Mouse (Mus musculus) midbrain, embryonic 15.5 days (tissue): Measurements from ENCODE around the gene Inpp5e. TPM values are rescaled to one million over a fixed set of nuclear protein-coding genes. Genes with fewer than 3 reads are reported as not detected.

ENCODE experiments used
- ATAC-seq: fragments of 200-750 bp; cut with Nextera tagmentation; replicated peaks from 2 replicates; pipeline ENCODE4 v1.8.0; 2017; ENCODE audit warnings: moderate TSS enrichment
- H3K27ac ChIP-seq: fragments of 300-500 bp; sonication (generic); 2 replicates; pipeline ENCODE4 v1.5.1; 2015; ENCODE audit warnings: mild to moderate bottlenecking, inconsistent platforms
- H3K27me3 ChIP-seq: fragments of 300-500 bp; sonication (generic); replicated peaks from 2 replicates; pipeline ENCODE4 v1.6.1; 2015; ENCODE audit warnings: inconsistent platforms
- H3K36me3 ChIP-seq: fragments of 300-500 bp; sonication (generic); replicated peaks from 2 replicates; pipeline ENCODE4 v1.6.1; 2015; ENCODE audit warnings: inconsistent platforms
- H3K4me1 ChIP-seq: fragments of 300-500 bp; sonication (generic); 2 replicates; pipeline ENCODE4 v1.6.1; 2015; ENCODE audit warnings: inconsistent platforms
- H3K4me2 ChIP-seq: fragments of 300-500 bp; sonication (generic); 2 replicates; pipeline ENCODE4 v1.6.1; 2015; ENCODE audit warnings: inconsistent platforms, mild to moderate bottlenecking, moderate library complexity
- H3K4me3 ChIP-seq: fragments of 300-500 bp; sonication (generic); 2 replicates; pipeline ENCODE4 v1.5.1; 2015; ENCODE audit warnings: mild to moderate bottlenecking, inconsistent platforms
- H3K9ac ChIP-seq: fragments of 300-500 bp; sonication (generic); 2 replicates; pipeline ENCODE4 v1.6.1; 2015; ENCODE audit warnings: mild to moderate bottlenecking, inconsistent platforms
- H3K9me3 ChIP-seq: fragments of 300-500 bp; sonication (generic); 2 replicates; pipeline ENCODE4 v1.6.1; 2016; ENCODE audit warnings: inconsistent platforms
- WGBS: fragments of 180-500 bp; shearing (Covaris S2); methylation state at CpG from one replicate; pipeline ENCODE4 v1.1.7; 2015; ENCODE audit warnings: mixed read lengths; 5-methylcytosine and 5-hydroxymethylcytosine counted together
- polyA plus RNA-seq: library from polyadenylated mRNA; unstranded; fragments of >200 nt; fragmentation: Nextera tagmentation; extraction: Ambion mirVana; gene quantifications from 2 replicates; pipeline ENCODE4 v1.2.1, GENCODE M21; 2015

Inpp5e gene
- polyA plus RNA-seq, 1 experiment from 2014 or later, result 28.6 TPM

DNA sequence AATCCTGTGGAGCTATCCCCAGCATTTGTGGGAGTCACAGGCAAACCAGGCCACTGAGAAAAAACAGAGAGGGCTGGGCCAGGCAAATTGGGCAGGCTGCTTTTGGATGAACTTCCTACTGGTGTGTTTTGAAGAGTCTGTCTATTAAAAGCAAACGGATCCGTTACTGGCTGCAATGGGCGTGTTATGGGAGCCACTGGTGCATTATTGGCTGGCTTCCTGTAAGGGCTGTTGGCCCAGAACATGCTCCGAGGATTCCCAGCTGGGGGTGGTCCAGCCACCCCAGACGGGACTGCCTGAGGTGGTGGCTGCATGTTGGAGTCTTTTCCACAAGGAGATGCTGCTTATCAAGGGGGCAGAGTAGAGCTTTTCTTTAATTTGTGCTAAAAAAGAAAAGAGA is 32.7 kb upstream of the Inpp5e start:
- Histone ChIP-seq H3K27ac (no peak overlapping the region), H3K4me1 (peaks cover 35% of the 10 kb centered on the region), H3K4me2 (no peak overlapping the region), H3K36me3 (peaks cover 22% of the 10 kb centered on the region), H3K4me3 (no peak overlapping the region), H3K9me3 (no peaks in the 10 kb centered on the region), H3K9ac (no peak overlapping the region), H3K27me3 (no peaks in the 10 kb centered on the region)
- WGBS, result 76% methylated on average over 5 of the region's 5 CpGs
- no peak for ATAC-seq

DNA sequence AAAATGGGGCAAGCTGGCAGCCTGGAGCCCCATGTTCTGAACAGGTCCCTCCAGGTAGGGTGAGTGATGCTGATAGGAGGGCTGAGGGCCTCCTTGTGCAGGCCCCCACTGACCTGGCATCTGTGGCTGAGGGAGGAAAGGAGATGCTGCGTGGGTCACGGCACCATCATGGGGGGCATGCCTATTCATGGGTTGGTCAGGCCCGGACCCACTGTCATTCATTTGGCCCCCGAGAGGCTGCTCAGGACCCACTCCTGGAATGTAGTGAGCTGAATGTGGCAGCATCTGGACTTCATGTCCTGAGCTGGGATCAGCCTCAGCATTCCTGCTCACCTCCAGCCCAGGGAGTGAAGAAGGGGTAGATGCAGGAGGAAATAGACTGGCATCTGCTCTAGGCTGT is 32.3 kb upstream of the Inpp5e start:
- Histone ChIP-seq H3K4me3 (no peak overlapping the region), H3K9ac (no peak overlapping the region), H3K4me2 (no peak overlapping the region), H3K27ac (no peak overlapping the region), H3K27me3 (no peaks in the 10 kb centered on the region), H3K36me3 (peaks cover 22% of the 10 kb centered on the region), H3K4me1 (peaks cover 31% of the 10 kb centered on the region), H3K9me3 (no peaks in the 10 kb centered on the region)
- no peak for ATAC-seq
- 97% methylated on average over 4 of the region's 4 CpGs for WGBS

DNA sequence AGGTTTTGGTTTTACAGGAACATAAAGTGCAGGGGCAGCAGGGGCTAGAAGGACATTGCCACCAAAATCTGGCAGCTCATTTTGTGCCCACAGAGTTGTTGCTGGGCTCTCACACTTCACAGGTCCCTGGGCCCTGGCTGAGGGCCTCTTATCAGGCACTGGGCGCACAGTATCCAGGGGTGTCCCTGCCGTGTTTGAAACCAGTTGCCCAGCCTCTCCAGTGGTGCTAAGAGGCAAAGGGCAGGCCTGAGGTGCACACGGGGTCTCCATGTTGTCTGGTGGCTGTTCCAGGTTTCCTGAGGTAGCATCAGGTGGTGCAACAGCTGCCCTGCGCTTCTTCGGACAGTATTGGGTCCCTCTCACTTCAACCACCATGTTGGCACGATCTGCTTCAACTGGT is 30.7 kb upstream of the Inpp5e start:
- 96% methylated on average over 6 of the region's 6 CpGs for WGBS
- H3K4me1 ChIP-seq, result peaks cover 29% of the 10 kb centered on the region
- H3K4me3 ChIP-seq, result no peak overlapping the region
- H3K27me3 ChIP-seq, result no peaks in the 10 kb centered on the region
- H3K27ac ChIP-seq, result no peak overlapping the region
- no peak overlapping the region for H3K4me2 ChIP-seq
- no peaks in the 10 kb centered on the region for H3K9me3 ChIP-seq
- H3K36me3 ChIP-seq, result peaks cover 36% of the 10 kb centered on the region
- no peak for ATAC-seq
- no peak overlapping the region for H3K9ac ChIP-seq

DNA sequence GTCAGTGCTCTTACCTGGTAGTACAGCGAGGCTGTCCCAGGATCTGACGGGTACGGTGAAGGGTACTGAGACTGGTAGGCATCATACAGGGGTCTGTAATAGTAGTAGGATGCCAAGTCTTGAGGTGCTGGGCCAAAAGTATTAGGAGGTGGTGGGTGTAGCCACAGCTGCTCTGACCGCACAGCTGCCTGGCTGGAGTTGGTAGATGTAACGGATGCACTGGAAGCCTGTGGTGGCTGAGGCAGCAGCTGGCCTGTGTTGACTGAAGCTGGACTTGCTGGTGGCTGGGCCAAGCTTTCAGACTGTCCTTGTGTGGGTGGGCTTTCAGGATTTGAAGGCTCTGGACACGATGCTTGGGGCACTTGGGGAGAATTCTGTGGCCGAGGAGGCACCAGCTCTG is 29.4 kb upstream of the Inpp5e start:
- WGBS, result 84% methylated on average over 7 of the region's 7 CpGs

GRCm38 (mm10) chr2:26437221-26437620 is 28.2 kb upstream of the Inpp5e start:
- no peak for ATAC-seq
- H3K36me3 ChIP-seq, result peaks cover 52% of the 10 kb centered on the region

More for the DNA sequence above, 29.4 kb upstream of the Inpp5e start:
- peaks cover 19% of the 10 kb centered on the region for H3K4me1 ChIP-seq
- ATAC-seq, result no peak
- H3K9ac ChIP-seq, result no peak overlapping the region
- no peaks in the 10 kb centered on the region for H3K9me3 ChIP-seq
- peaks cover 44% of the 10 kb centered on the region for H3K36me3 ChIP-seq
- no peak overlapping the region for H3K27ac ChIP-seq
- H3K4me3 ChIP-seq, result no peak overlapping the region
- no peak overlapping the region for H3K4me2 ChIP-seq
- H3K27me3 ChIP-seq, result no peaks in the 10 kb centered on the region

DNA sequence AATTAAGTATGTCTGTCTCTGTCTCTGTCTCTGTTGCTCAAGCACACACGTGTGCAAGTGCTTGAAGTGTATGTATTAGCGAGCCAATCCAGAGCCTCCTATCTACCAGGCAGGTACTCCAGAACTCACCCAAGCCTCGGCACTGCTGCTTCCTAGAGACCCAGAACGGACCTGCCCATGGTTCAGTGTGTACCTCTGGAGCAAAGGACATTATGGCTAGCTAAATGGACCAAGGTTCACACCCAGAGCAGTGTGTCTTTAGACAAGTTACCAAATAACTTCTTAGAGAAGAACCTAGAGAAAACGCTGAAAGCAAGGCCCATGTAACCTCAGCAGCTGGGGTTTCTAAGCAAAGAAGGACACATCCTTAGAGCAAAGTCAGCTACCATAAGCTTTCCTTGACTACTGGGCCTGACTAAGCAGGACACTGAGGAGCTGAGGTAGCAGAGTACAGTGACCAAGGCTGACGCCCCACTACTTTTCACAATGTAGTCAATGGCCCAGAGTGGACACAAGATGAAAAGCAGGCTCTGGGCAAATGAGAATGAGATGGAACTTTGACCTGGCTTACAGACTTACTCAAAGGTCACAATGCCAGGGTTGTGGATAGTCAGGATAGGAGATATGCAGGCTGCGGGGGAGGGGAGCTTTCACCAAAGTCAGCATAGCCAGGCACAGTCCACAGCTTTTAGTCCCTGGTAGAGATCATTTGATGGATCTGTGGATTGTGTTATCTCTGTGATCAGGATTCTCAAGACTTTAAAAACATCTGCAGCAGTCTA is 26.0 kb upstream of the Inpp5e start:
- H3K4me3 ChIP-seq, result no peak overlapping the region
- H3K9me3 ChIP-seq, result no peaks in the 10 kb centered on the region
- 93% methylated on average over 7 of the region's 7 CpGs for WGBS
- no peak overlapping the region for H3K27ac ChIP-seq
- no peak overlapping the region for H3K9ac ChIP-seq
- H3K27me3 ChIP-seq, result no peaks in the 10 kb centered on the region
- H3K36me3 ChIP-seq, result peaks cover 57% of the 10 kb centered on the region
- H3K4me2 ChIP-seq, result no peak overlapping the region
- peaks cover 13% of the 10 kb centered on the region; the same call in 1 of the 2 replicates for H3K4me1 ChIP-seq
- no peak for ATAC-seq

More at GRCm38 (mm10) chr2:26437221-26437620, 28.2 kb upstream of the Inpp5e start:
- H3K4me2 ChIP-seq, result no peak overlapping the region
- WGBS, result 80% methylated on average over 4 of the region's 4 CpGs
- peaks cover 13% of the 10 kb centered on the region; the same call in 1 of the 2 replicates for H3K4me1 ChIP-seq
- no peak overlapping the region for H3K9ac ChIP-seq
- H3K4me3 ChIP-seq, result no peak overlapping the region
- no peaks in the 10 kb centered on the region for H3K9me3 ChIP-seq
- no peaks in the 10 kb centered on the region for H3K27me3 ChIP-seq
- no peak overlapping the region for H3K27ac ChIP-seq

DNA sequence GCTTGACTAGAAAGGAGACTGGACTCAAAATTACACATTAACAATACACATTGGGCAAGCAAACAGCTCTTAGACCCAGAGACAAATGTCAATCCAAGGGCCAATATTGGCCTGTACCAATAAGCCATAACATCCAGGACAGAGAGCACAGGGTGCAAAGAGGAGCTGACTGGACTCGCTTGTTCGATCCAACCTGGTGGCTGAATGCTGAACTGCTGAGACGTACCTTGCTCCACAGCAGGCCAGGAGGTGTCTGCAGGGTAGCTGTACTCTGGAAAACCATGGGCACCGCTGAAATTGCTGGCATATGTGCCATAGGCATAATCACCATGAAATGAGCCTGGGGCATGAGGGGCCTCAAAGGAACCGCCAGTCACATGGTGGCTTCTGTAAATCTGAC is 20.8 kb upstream of the Inpp5e start:
- H3K9me3 ChIP-seq, result no peaks in the 10 kb centered on the region
- H3K36me3 ChIP-seq, result peaks cover 75% of the 10 kb centered on the region
- H3K4me1 ChIP-seq, result no peaks in the 10 kb centered on the region
- H3K4me3 ChIP-seq, result no peak overlapping the region
- ATAC-seq, result no peak
- H3K9ac ChIP-seq, result no peak overlapping the region
- H3K27ac ChIP-seq, result no peak overlapping the region
- no peak overlapping the region for H3K4me2 ChIP-seq
- H3K27me3 ChIP-seq, result no peaks in the 10 kb centered on the region
- 88% methylated on average over 5 of the region's 5 CpGs for WGBS

DNA sequence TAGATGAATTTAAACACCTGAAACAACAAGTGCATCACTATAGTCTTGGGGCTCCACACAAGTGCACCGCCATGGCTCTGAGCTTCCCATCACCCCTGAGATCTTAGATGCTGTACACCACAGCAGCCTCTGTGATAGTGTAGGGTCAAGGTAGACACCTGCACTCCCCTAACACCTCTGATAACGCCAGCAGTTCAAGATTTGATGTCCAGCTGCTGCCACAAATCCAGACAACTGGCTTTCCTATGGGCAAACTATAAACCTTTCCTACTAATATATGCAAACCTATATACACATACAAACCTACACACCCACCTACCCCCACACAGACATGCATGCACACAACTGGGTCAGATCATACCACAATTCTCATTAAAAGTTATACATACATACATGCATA is 15.5 kb upstream of the Inpp5e start:
- no peak for ATAC-seq
- Histone ChIP-seq H3K9me3 (no peaks in the 10 kb centered on the region), H3K27me3 (no peaks in the 10 kb centered on the region), H3K27ac (no peak overlapping the region), H3K4me1 (no peaks in the 10 kb centered on the region), H3K36me3 (peaks cover 83% of the 10 kb centered on the region), H3K4me2 (no peak overlapping the region), H3K9ac (no peak overlapping the region), H3K4me3 (no peak overlapping the region)
- WGBS, result 96% methylated on average over 2 of the region's 2 CpGs

- no peak overlapping the region for H3K4me3 ChIP-seq
- H3K27ac ChIP-seq, result no peak overlapping the region
- WGBS, result 93% methylated on average over 1 of the region's 1 CpGs
- H3K4me2 ChIP-seq, result no peak overlapping the region
- no peak for ATAC-seq
- H3K9me3 ChIP-seq, result no peaks in the 10 kb centered on the region
- H3K27me3 ChIP-seq, result no peaks in the 10 kb centered on the region
- H3K36me3 ChIP-seq, result peaks cover 72% of the 10 kb centered on the region
- no peaks in the 10 kb centered on the region for H3K4me1 ChIP-seq
- H3K9ac ChIP-seq, result no peak overlapping the region
These were observed 14.1 kb upstream of the Inpp5e start for GRCm38 (mm10) chr2:26423086-26423485.

GRCm38 (mm10) chr2:26421969-26422368 is 13.0 kb upstream of the Inpp5e start:
- no peak overlapping the region for H3K27ac ChIP-seq

GRCm38 (mm10) chr2:26418120-26418519 is 9.1 kb upstream of the Inpp5e start:
- ATAC-seq, result no peak
- no peak overlapping the region for H3K27ac ChIP-seq
- 89% methylated on average over 1 of the region's 1 CpGs for WGBS
- H3K9me3 ChIP-seq, result no peaks in the 10 kb centered on the region
- peaks cover 76% of the 10 kb centered on the region for H3K36me3 ChIP-seq
- no peak overlapping the region for H3K9ac ChIP-seq
- no peak overlapping the region for H3K4me3 ChIP-seq
- H3K4me2 ChIP-seq, result no peak overlapping the region
- no peaks in the 10 kb centered on the region for H3K27me3 ChIP-seq
- no peaks in the 10 kb centered on the region for H3K4me1 ChIP-seq

More at GRCm38 (mm10) chr2:26421969-26422368, 13.0 kb upstream of the Inpp5e start:
- Histone ChIP-seq H3K4me3 (no peak overlapping the region), H3K9ac (no peak overlapping the region), H3K36me3 (peaks cover 76% of the 10 kb centered on the region), H3K4me1 (no peaks in the 10 kb centered on the region), H3K27me3 (no peaks in the 10 kb centered on the region), H3K9me3 (no peaks in the 10 kb centered on the region), H3K4me2 (no peak overlapping the region)
- 96% methylated on average over 2 of the region's 2 CpGs for WGBS
- no peak for ATAC-seq

DNA sequence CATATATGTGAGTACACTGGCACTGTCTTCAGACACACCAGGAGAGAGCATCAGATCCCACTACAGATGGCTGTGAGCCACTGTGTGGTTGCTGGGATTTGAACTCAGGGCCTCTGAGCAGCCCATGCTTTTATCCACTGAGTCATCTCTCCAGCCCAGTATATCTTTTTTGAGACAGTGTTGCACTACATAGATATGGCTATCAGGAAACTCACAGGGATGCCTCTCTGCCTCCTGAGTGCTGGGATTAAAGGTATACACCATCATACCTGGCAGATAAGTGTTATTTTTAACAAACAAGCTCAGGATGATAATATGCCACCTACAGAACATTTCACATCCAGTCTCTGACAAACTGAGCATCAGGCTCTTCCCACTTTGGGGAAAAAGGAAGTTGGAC is 8.1 kb upstream of the Inpp5e start:
- H3K36me3 ChIP-seq, result peaks cover 76% of the 10 kb centered on the region
- H3K4me2 ChIP-seq, result no peak overlapping the region

GRCm38 (mm10) chr2:26410931-26411411 is 2.0 kb upstream of the Inpp5e start:
- H3K9me3 ChIP-seq, result no peaks in the 10 kb centered on the region
- peaks cover 54% of the 10 kb centered on the region for H3K36me3 ChIP-seq
- H3K4me2 ChIP-seq, result no peak overlapping the region
- H3K4me1 ChIP-seq, result peaks cover 30% of the 10 kb centered on the region
- H3K4me3 ChIP-seq, result no peak overlapping the region
- WGBS, result 71% methylated on average over 5 of the region's 5 CpGs
- no peak overlapping the region for H3K9ac ChIP-seq
- H3K27me3 ChIP-seq, result no peaks in the 10 kb centered on the region
- ATAC-seq, result no peak
- H3K27ac ChIP-seq, result no peak overlapping the region

More for the DNA sequence above, 8.1 kb upstream of the Inpp5e start:
- no peak for ATAC-seq
- no peaks in the 10 kb centered on the region for H3K9me3 ChIP-seq
- no peak overlapping the region for H3K27ac ChIP-seq
- no peak overlapping the region for H3K4me3 ChIP-seq
- H3K27me3 ChIP-seq, result no peaks in the 10 kb centered on the region
- H3K4me1 ChIP-seq, result no peaks in the 10 kb centered on the region
- H3K9ac ChIP-seq, result no peak overlapping the region
